Mouse (Mus musculus): ENCODE data around the gene Mterf1b. TPM values are rescaled to one million over a fixed set of nuclear protein-coding genes. Genes with fewer than 3 reads are reported as not detected.

The Mterf1b gene
- polyA plus RNA-seq, 1 experiment from 2014 or later, result 3.0 TPM

DNA sequence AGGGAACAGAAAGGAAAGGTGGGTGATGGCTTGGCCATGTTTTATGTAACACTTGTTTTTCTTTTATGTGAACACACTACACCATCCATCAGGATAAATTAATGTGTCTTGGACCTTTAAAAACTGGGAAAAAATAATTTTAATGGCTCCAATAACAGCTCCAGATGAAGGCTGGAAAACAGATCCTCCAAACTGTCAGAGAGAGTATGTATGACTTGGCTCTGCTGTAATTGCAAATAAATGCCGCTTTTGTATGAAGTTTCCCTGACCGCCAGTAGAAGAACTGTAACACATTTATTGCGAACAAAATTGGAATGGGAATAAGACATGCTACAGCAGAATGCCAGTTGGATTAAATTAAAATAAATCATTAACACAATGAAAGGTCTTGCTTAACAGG, 29.1 kb downstream of the Mterf1b start:
- no peak overlapping the region for H3K9ac ChIP-seq
- H3K9me3 ChIP-seq (ENCODE audit: low read depth, low read length), result no peaks in the 10 kb centered on the region
- 66% methylated on average over 3 of the region's 3 CpGs for WGBS
- peaks cover 5% of the 10 kb centered on the region; the same call in 1 of the 2 replicates for H3K4me1 ChIP-seq (ENCODE audit: insufficient read depth)
- H3K27me3 ChIP-seq (ENCODE audit: insufficient read depth, low read length), result no peaks in the 10 kb centered on the region
- ATAC-seq (ENCODE audit: insufficient read depth), result no peak
- TF ChIP-seq CTCF (IDR thresholded peaks at IDR 0.05; ENCODE audit: low read depth), result no peak
- no peak overlapping the region for H3K4me3 ChIP-seq (ENCODE audit: low read depth, low read length)
- DNase-seq, result no peak
- no peak overlapping the region for H3K4me2 ChIP-seq
- no peaks in the 10 kb centered on the region for H3K36me3 ChIP-seq (ENCODE audit: insufficient read depth)
- no peak overlapping the region for H3K27ac ChIP-seq (ENCODE audit: low read depth)

GRCm38 (mm10) chr5:4221981-4222623, 29.9 kb downstream of the Mterf1b start:
- Histone ChIP-seq H3K27me3 (ENCODE audit: insufficient read depth, low read length) (no peaks in the 10 kb centered on the region), H3K36me3 (ENCODE audit: insufficient read depth) (no peaks in the 10 kb centered on the region), H3K4me2 (no peak overlapping the region), H3K4me3 (ENCODE audit: low read depth, low read length) (no peak overlapping the region), H3K9ac (no peak overlapping the region), H3K4me1 (ENCODE audit: insufficient read depth) (peaks cover 5% of the 10 kb centered on the region; the same call in 1 of the 2 replicates), H3K9me3 (ENCODE audit: low read depth, low read length) (no peaks in the 10 kb centered on the region), H3K27ac (ENCODE audit: low read depth) (no peak overlapping the region)
- no peak for TF ChIP-seq CTCF (IDR thresholded peaks at IDR 0.05; ENCODE audit: low read depth)
- peak; percentile 55 for DNase-seq
- 43% methylated on average over 6 of the region's 6 CpGs for WGBS
- ATAC-seq (ENCODE audit: insufficient read depth), result peak; percentile 60; the same call in 1 of the 2 replicates

DNA sequence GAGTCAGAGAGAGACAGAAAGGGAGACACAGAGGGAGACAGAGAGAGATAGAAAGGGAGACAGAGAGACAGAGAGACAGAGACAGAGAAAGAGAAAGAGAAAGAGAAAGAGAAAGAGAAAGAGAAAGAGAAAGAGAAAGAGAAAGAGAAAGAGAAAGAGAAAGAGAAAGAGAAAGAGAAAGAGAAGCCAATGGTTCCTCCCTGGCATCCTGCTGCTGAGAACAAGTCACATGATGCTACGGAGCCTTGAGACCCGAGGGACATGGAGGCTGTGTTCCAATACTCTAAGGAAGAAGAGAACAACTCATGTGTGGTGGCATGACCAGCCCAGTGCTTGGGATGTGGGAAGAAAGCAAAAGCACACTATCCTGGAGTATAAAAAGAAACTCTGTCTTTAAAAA, 40.0 kb downstream of the Mterf1b start:
- Histone ChIP-seq H3K9me3 (ENCODE audit: low read depth, low read length) (no peaks in the 10 kb centered on the region), H3K36me3 (ENCODE audit: insufficient read depth) (no peaks in the 10 kb centered on the region), H3K4me1 (ENCODE audit: insufficient read depth) (no peaks in the 10 kb centered on the region), H3K27me3 (ENCODE audit: insufficient read depth, low read length) (no peaks in the 10 kb centered on the region), H3K27ac (ENCODE audit: low read depth) (no peak overlapping the region), H3K4me2 (no peak overlapping the region), H3K9ac (no peak overlapping the region), H3K4me3 (ENCODE audit: low read depth, low read length) (no peak overlapping the region)
- TF ChIP-seq CTCF (IDR thresholded peaks at IDR 0.05; ENCODE audit: low read depth), result no peak
- DNase-seq (no peak), ATAC-seq (ENCODE audit: insufficient read depth) (no peak)
- WGBS, result 77% methylated on average over 2 of the region's 2 CpGs

- no peak overlapping the region for H3K9ac ChIP-seq
- no peak overlapping the region for H3K4me3 ChIP-seq (ENCODE audit: low read depth, low read length)
- H3K4me1 ChIP-seq (ENCODE audit: insufficient read depth), result no peaks in the 10 kb centered on the region
- no peaks in the 10 kb centered on the region for H3K9me3 ChIP-seq (ENCODE audit: low read depth, low read length)
- TF ChIP-seq CTCF (IDR thresholded peaks at IDR 0.05; ENCODE audit: low read depth), result no peak
- no peak overlapping the region for H3K4me2 ChIP-seq
- WGBS, result 81% methylated on average over 2 of the region's 2 CpGs
- DNase-seq (no peak), ATAC-seq (ENCODE audit: insufficient read depth) (no peak)
- no peaks in the 10 kb centered on the region for H3K36me3 ChIP-seq (ENCODE audit: insufficient read depth)
- H3K27me3 ChIP-seq (ENCODE audit: insufficient read depth, low read length), result no peaks in the 10 kb centered on the region
- H3K27ac ChIP-seq (ENCODE audit: low read depth), result no peak overlapping the region
Observed at GRCm38 (mm10) chr5:4234505-4234904, 42.3 kb downstream of the Mterf1b start.

DNA sequence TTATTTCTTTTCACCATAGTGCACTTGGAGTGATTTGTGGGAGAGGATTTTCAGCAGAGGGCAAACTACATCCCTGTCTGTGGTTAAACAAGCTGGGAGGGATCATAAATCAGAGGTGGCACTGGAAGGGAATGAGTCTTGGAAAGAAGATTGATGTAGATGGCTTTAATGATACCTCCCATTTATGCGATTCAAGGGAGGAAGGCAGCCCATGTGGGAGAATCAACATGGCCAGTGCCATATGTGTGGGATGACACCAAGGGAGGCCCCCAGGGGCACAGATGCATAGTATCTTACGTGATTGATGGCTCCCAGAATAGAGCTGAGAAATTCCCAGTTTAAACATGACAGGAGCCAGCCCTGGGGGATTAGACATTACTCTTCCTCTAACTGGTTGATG, 48.0 kb downstream of the Mterf1b start:
- no peak overlapping the region for H3K9ac ChIP-seq
- DNase-seq (no peak), ATAC-seq (ENCODE audit: insufficient read depth) (no peak)
- H3K9me3 ChIP-seq (ENCODE audit: low read depth, low read length), result no peaks in the 10 kb centered on the region
- no peak overlapping the region for H3K4me3 ChIP-seq (ENCODE audit: low read depth, low read length)
- H3K4me1 ChIP-seq (ENCODE audit: insufficient read depth), result no peaks in the 10 kb centered on the region
- no peaks in the 10 kb centered on the region for H3K27me3 ChIP-seq (ENCODE audit: insufficient read depth, low read length)
- 50% methylated on average over 2 of the region's 2 CpGs for WGBS
- TF ChIP-seq CTCF (IDR thresholded peaks at IDR 0.05; ENCODE audit: low read depth), result no peak
- H3K27ac ChIP-seq (ENCODE audit: low read depth), result no peak overlapping the region
- H3K36me3 ChIP-seq (ENCODE audit: insufficient read depth), result no peaks in the 10 kb centered on the region
- H3K4me2 ChIP-seq, result no peak overlapping the region

DNA sequence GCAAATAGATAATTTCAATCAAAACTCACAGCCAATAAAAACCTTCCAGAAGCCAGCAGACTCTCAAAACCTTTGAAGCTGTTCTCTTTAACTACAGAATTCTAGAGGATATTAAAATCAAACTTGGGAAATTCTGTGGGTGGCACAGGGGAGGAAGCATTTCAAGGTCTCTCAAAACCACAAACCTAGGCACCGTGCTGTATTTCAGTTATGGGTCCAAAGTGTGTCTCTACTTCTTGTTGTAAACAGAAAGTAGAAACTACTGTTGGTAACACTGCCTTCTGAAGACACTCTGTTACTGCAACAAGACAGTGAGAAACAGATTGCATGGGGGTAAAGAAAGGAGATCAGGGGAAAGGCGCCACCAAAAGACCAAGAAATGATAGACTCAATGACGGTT, 52.8 kb downstream of the Mterf1b start:
- no peaks in the 10 kb centered on the region for H3K36me3 ChIP-seq (ENCODE audit: insufficient read depth)
- H3K4me2 ChIP-seq, result no peak overlapping the region
- no peak overlapping the region for H3K27ac ChIP-seq (ENCODE audit: low read depth)
- H3K4me1 ChIP-seq (ENCODE audit: insufficient read depth), result no peaks in the 10 kb centered on the region
- H3K4me3 ChIP-seq (ENCODE audit: low read depth, low read length), result no peak overlapping the region
- H3K9me3 ChIP-seq (ENCODE audit: low read depth, low read length), result no peaks in the 10 kb centered on the region
- DNase-seq (no peak), ATAC-seq (ENCODE audit: insufficient read depth) (no peak)
- H3K27me3 ChIP-seq (ENCODE audit: insufficient read depth, low read length), result no peaks in the 10 kb centered on the region
- no peak overlapping the region for H3K9ac ChIP-seq
- 72% methylated on average over 3 of the region's 3 CpGs for WGBS
- TF ChIP-seq CTCF (IDR thresholded peaks at IDR 0.05; ENCODE audit: low read depth), result no peak

GRCm38 (mm10) chr5:4246095-4246494, 53.9 kb downstream of the Mterf1b start:
- no peak overlapping the region for H3K9ac ChIP-seq
- H3K27me3 ChIP-seq (ENCODE audit: insufficient read depth, low read length), result no peaks in the 10 kb centered on the region
- H3K36me3 ChIP-seq (ENCODE audit: insufficient read depth), result no peaks in the 10 kb centered on the region
- no peak for TF ChIP-seq CTCF (IDR thresholded peaks at IDR 0.05; ENCODE audit: low read depth)
- no peaks in the 10 kb centered on the region for H3K4me1 ChIP-seq (ENCODE audit: insufficient read depth)
- WGBS, result 61% methylated on average over 2 of the region's 2 CpGs
- H3K4me2 ChIP-seq, result no peak overlapping the region
- ATAC-seq (ENCODE audit: insufficient read depth) (no peak), DNase-seq (no peak)
- H3K9me3 ChIP-seq (ENCODE audit: low read depth, low read length), result no peaks in the 10 kb centered on the region
- H3K4me3 ChIP-seq (ENCODE audit: low read depth, low read length), result no peak overlapping the region
- no peak overlapping the region for H3K27ac ChIP-seq (ENCODE audit: low read depth)

Other genes with a start within 250 kb of the Mterf1b start
- 65.5 and 69.3 TPM in 2 replicates for gene Cyp51, start 87.6 kb upstream of the Mterf1b start, polyA plus RNA-seq (2014; fragmentation: Nextera tagmentation; extraction: Ambion mirVana)

Data from lung, embryonic 14.5 days (tissue).